In genomic region chr4:109385599-109385998, GRCm38 (mm10) we compare ENCODE assay signal across 16 mouse cellular contexts. TPM values are rescaled to one million over a fixed set of nuclear protein-coding genes. Genes with fewer than 3 reads are reported as not detected.
DNase-seq lines count a peak whose midpoint lies in the region; ATAC-seq and TF ChIP-seq lines count a peak whose summit lies in the region.
"Had no signal": no experiment of that assay in that cellular context is flagged by ENCODE, and none has a peak within 500 bp of the region (broad histone marks: within the 10 kb centered on the region; RNA-seq: fewer than 3 reads in every experiment).

No protein-coding gene starts in this region.

- no peak for TF ChIP-seq POLR2A in brain, embryonic 14.5 days (IDR thresholded peaks at IDR 0.05; ENCODE audit: borderline replicate concordance, extremely low read depth, insufficient read depth, insufficient read length, poor library complexity, severe bottlenecking)

- no peak overlapping the region for H3K27ac ChIP-seq in hindbrain, embryonic 11.5 days (ENCODE audit: low read depth, low read length)
- H3K27ac ChIP-seq in hindbrain, embryonic 13.5 days: no peak overlapping the region
- H3K27ac ChIP-seq in forebrain, embryonic 13.5 days: no peak overlapping the region
- no peak overlapping the region for H3K27ac ChIP-seq in midbrain, embryonic 12.5 days (replicated peaks)
- H3K27ac ChIP-seq: heart, embryonic 13.5 days; hindbrain, embryonic 15.5 days; liver, embryonic 14.5 days had no signal

- no peak for ATAC-seq in hindbrain, embryonic 11.5 days (ENCODE audit: low FRiP score)
- no peak; the same call in 1 of the 2 replicates for ATAC-seq in hindbrain, embryonic 13.5 days (ENCODE audit: low FRiP score)
- peak; percentile 57; the same call in 1 of the 2 replicates for ATAC-seq in forebrain, embryonic 13.5 days
- peak; percentile 63 for ATAC-seq in midbrain, embryonic 12.5 days (ENCODE audit: low FRiP score, low read depth)

- H3K36me3 ChIP-seq in hindbrain, embryonic 11.5 days (ENCODE audit: control insufficient read depth, insufficient read depth, low read length): no peaks in the 10 kb centered on the region
- H3K36me3 ChIP-seq in hindbrain, embryonic 13.5 days: peaks cover 45% of the 10 kb centered on the region
- peaks cover 11% of the 10 kb centered on the region; the same call in 1 of the 2 replicates for H3K36me3 ChIP-seq in forebrain, embryonic 13.5 days (ENCODE audit: poor library complexity, severe bottlenecking)
- peaks cover 5% of the 10 kb centered on the region; the same call in 1 of the 2 replicates for H3K36me3 ChIP-seq in midbrain, embryonic 12.5 days

- no peaks in the 10 kb centered on the region for H3K9me3 ChIP-seq in hindbrain, embryonic 11.5 days (ENCODE audit: control insufficient read depth, low read length)
- H3K9me3 ChIP-seq in hindbrain, embryonic 13.5 days: no peaks in the 10 kb centered on the region
- H3K9me3 ChIP-seq in forebrain, embryonic 13.5 days (replicated peaks): no peaks in the 10 kb centered on the region
- no peaks in the 10 kb centered on the region for H3K9me3 ChIP-seq in midbrain, embryonic 12.5 days
- H3K9me3 ChIP-seq: G1E; heart, embryonic 13.5 days; hindbrain, embryonic 15.5 days had no signal

- WGBS in hindbrain, embryonic 11.5 days: 42% methylated on average over 4 of the region's 4 CpGs
- WGBS in hindbrain, embryonic 13.5 days: 38% methylated on average over 4 of the region's 4 CpGs
- 22% methylated on average over 4 of the region's 4 CpGs for WGBS in forebrain, embryonic 13.5 days
- 30% methylated on average over 4 of the region's 4 CpGs for WGBS in midbrain, embryonic 12.5 days

- DNase-seq in hindbrain, embryonic 11.5 days (ENCODE audit: low spot score): peak; percentile 14
- DNase-seq in brain, embryonic 14.5 days (ENCODE audit: low read depth): peak; percentile 66
- DNase-seq in kidney, postnatal 10 days: no peak
- DNase-seq in adrenal gland, adult 8-10 months: no peak
- DNase-seq in T-cell, adult 2 months (ENCODE audit: low spot score): no peak
- DNase-seq: cerebellum, adult 11 months; gastrocnemius, postnatal 14 days; kidney, adult 9 months; lung, postnatal 14 days had no signal

- H3K9ac ChIP-seq in hindbrain, embryonic 11.5 days (ENCODE audit: low read depth, low read length): no peak overlapping the region
- H3K9ac ChIP-seq in hindbrain, embryonic 13.5 days: no peak overlapping the region
- no peak overlapping the region for H3K9ac ChIP-seq in forebrain, embryonic 13.5 days
- no peak overlapping the region for H3K9ac ChIP-seq in midbrain, embryonic 12.5 days (replicated peaks)
- H3K9ac ChIP-seq: heart, embryonic 13.5 days; hindbrain, embryonic 15.5 days; liver, embryonic 14.5 days had no signal

- H3K4me2 ChIP-seq in hindbrain, embryonic 11.5 days (replicated peaks; ENCODE audit: low read depth, low read length): no peak overlapping the region
- H3K4me2 ChIP-seq in hindbrain, embryonic 13.5 days: no peak overlapping the region
- H3K4me2 ChIP-seq in forebrain, embryonic 13.5 days: no peak overlapping the region
- H3K4me2 ChIP-seq in midbrain, embryonic 12.5 days (replicated peaks): no peak overlapping the region
- H3K4me2 ChIP-seq: heart, embryonic 13.5 days; hindbrain, embryonic 15.5 days had no signal

- TF ChIP-seq CTCF in brain, embryonic 14.5 days (IDR thresholded peaks at IDR 0.05; ENCODE audit: borderline replicate concordance, extremely low read depth, insufficient read depth, insufficient read length): no peak

- no peaks in the 10 kb centered on the region for H3K27me3 ChIP-seq in hindbrain, embryonic 11.5 days (ENCODE audit: control insufficient read depth, insufficient read depth, low read length)
- H3K27me3 ChIP-seq in hindbrain, embryonic 13.5 days: no peaks in the 10 kb centered on the region
- no peaks in the 10 kb centered on the region for H3K27me3 ChIP-seq in forebrain, embryonic 13.5 days
- no peaks in the 10 kb centered on the region for H3K27me3 ChIP-seq in midbrain, embryonic 12.5 days
- H3K27me3 ChIP-seq: heart, embryonic 13.5 days; hindbrain, embryonic 15.5 days had no signal

- no peak overlapping the region for H3K4me3 ChIP-seq in hindbrain, embryonic 11.5 days (ENCODE audit: low read depth, low read length)
- no peak overlapping the region for H3K4me3 ChIP-seq in hindbrain, embryonic 13.5 days
- no peak overlapping the region for H3K4me3 ChIP-seq in forebrain, embryonic 13.5 days
- H3K4me3 ChIP-seq in midbrain, embryonic 12.5 days: no peak overlapping the region
- H3K4me3 ChIP-seq: heart, embryonic 13.5 days; hindbrain, embryonic 15.5 days had no signal

- no peaks in the 10 kb centered on the region for H3K4me1 ChIP-seq in hindbrain, embryonic 11.5 days (replicated peaks; ENCODE audit: control insufficient read depth, insufficient read depth, low read length)
- H3K4me1 ChIP-seq in hindbrain, embryonic 13.5 days (replicated peaks): 0 out of 2 replicates have a peak, but pooled peaks cover 2% of the 10 kb centered on the region
- H3K4me1 ChIP-seq in forebrain, embryonic 13.5 days: peaks cover 14% of the 10 kb centered on the region
- peaks cover 6% of the 10 kb centered on the region; the same call in 1 of the 2 replicates for H3K4me1 ChIP-seq in midbrain, embryonic 12.5 days
- H3K4me1 ChIP-seq: heart, embryonic 13.5 days; hindbrain, embryonic 15.5 days had no signal

RNA-seq across cellular contexts. Expression of gene Ttc39a, which starts 20.8 kb away (rescaled TPM):
- polyA plus RNA-seq in hindbrain, embryonic 11.5 days (2014; fragmentation: Nextera tagmentation; extraction: Ambion mirVana): 2.3 and 2.5 TPM in 2 replicates
- 0.99 and 1.2 TPM in 2 replicates for polyA plus RNA-seq in hindbrain, embryonic 13.5 days (2015; fragmentation: Nextera tagmentation; extraction: Ambion mirVana)
- polyA plus RNA-seq in brain, embryonic 14.5 days (2012; rRNA removed): 1.2 and 1.4 TPM in 2 replicates
- 0.86 and 1.0 TPM in 2 replicates for polyA plus RNA-seq in forebrain, embryonic 13.5 days (2015; fragmentation: Nextera tagmentation; extraction: Ambion mirVana)
- 1.2 and 1.6 TPM in 2 replicates for polyA plus RNA-seq in midbrain, embryonic 12.5 days (2016; fragmentation: Nextera tagmentation; extraction: Ambion mirVana)
- total RNA-seq in adrenal gland, adult 8-10 months (2022): 10 to 100 TPM in 2 of 4 experiments, 1 to 10 TPM in 2; 4.6 to 18.6 (median 13.4) TPM

Comparison
In these comparisons a context has a peak if more than half of its experiments do, and no peak if none do; other contexts are left out.
1. ATAC-seq: peak in forebrain, embryonic 13.5 days (single experiment) and midbrain, embryonic 12.5 days (single experiment); none in hindbrain, embryonic 11.5 days (single experiment) and hindbrain, embryonic 13.5 days (single experiment).
2. DNase-seq: peak in hindbrain, embryonic 11.5 days (single experiment) and brain, embryonic 14.5 days (single experiment); none in kidney, postnatal 10 days (single experiment), adrenal gland, adult 8-10 months (single experiment) and T-cell, adult 2 months (single experiment).